Mouse (Mus musculus): Measurements from ENCODE around the gene Tmc6. TPM values are rescaled to one million over a fixed set of nuclear protein-coding genes. Genes with fewer than 3 reads are reported as not detected.

Gene Tmc6
- polyA plus RNA-seq, 2 experiments from 2014 or later, result 88.2 to 107 TPM

- no peak for ATAC-seq
Measured at GRCm38 (mm10) chr11:117749414-117749813, 32.6 kb downstream of the Tmc6 start.

DNA sequence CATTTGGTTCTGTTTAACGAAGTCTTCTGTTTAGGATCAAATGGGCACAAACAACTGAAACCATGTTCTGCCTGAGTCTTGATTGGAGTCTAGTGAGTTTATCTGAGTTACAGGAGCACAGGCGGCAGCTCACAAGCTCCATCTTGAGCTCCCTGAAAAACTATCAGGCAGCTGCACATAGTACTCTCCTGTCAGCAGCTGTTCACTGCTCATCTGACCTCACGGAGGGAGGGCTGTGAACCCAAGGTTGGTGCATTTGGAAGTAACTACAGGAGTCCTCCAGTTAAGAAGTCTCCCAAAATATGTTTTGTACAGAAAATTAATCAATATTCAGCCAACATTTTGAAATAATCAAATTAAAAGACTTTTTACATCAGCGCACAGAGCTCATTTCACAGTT is 33.4 kb downstream of the Tmc6 start:
- no peak for ATAC-seq

GRCm38 (mm10) chr11:117743454-117744030 is 38.5 kb downstream of the Tmc6 start:
- no peak for ATAC-seq

DNA sequence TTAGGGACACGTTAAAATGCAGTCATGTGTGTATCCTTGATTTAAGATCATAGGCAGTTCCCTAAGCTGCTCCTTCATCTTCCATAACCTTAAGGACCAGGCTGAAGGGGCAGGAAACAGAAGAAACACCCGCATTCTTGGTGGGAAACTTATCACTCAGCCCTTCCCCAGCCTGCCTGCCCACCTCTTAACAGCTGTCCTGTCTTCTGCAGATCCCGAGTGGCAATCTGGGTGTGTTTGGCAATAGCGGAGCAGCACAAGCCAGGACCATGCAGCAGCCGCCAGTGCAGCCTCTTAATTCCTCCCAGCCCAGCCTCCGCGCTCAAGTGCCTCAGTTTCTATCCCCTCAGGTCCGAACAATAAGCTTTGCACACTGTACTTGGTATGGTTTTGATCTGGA is 39.3 kb downstream of the Tmc6 start:
- no peak for ATAC-seq

DNA sequence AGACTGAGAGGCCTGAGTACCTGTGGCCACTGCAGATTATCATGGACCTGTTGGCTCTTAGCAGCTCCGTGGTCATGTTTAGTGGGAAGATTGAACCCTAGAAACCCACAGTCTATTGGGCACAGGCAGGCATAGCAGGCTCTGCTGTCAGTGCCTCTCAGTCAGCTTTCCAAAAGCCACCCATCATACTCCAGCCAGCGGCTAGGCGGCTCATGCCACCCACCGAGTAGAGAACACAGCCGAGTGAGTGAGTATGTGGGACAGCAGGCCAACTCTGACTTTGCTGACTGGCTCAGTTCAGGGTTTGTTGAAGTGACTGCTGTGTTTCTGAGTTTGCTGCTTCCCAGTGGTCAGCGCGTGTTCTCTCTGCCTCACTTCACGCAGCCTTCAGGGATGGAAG is 39.8 kb downstream of the Tmc6 start:
- ATAC-seq, result no peak

DNA sequence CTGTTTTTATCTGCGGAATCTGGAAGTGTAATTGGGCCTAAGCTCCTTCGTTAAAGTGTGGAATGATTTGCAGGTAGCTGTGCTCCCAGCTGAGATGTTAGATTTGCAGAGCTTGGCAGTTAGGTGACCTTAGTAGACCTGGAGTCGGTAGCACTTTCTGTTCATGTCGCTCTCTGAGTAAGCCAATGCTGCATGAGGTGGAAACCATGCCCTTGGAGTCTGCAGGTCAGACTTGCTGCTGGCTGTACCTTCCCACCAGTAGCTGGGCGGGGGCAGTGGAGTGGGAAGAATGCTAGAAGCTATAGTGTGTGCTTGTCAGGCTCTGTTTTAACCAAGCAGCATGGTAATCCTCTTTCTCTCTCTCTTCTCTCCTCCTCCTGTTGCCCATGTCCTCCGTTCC is 40.9 kb downstream of the Tmc6 start:
- ATAC-seq, result no peak

- no peak for ATAC-seq
Measured at GRCm38 (mm10) chr11:117738123-117738522, 43.9 kb downstream of the Tmc6 start.

GRCm38 (mm10) chr11:117736037-117736689 is 45.8 kb downstream of the Tmc6 start:
- no peak for ATAC-seq

DNA sequence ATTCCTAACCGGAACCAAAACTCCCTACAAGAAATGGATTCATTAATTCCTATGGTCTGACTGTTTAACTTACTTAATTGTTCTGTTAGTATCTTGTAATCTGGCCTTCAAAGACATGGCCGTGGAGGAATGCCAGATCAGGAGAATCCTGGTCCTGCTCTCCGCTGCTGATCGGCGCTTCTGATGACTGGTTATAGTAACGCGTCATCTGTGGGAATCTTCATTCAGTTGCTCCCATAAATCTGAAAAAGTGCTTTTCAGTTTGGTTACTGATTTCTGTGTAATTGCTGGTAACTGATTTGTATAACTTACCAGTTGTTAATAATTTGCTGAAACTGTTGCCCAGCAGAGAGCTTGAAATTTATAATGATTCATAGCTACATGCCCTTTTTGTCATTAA is 50.5 kb downstream of the Tmc6 start:
- no peak for ATAC-seq

DNA sequence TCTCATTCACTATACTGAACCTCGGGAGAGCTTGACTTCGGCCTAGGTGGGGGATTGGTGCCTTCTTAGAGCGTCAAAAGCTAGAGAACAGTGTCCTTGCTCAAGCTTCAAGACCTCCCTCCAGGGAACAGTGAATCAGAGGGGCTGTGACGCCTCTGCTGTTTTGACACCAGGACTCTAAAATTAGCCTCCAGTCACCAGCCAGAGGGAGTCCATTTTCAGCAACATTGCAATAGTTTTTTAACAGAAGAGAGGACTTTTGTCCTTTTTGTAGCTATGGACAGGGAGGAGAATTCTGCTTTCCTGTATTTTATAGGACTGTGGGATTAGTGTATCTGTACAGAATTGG is 51.5 kb downstream of the Tmc6 start:
- ATAC-seq, result no peak

GRCm38 (mm10) chr11:117729798-117730489 is 52.1 kb downstream of the Tmc6 start:
- ATAC-seq, result no peak

DNA sequence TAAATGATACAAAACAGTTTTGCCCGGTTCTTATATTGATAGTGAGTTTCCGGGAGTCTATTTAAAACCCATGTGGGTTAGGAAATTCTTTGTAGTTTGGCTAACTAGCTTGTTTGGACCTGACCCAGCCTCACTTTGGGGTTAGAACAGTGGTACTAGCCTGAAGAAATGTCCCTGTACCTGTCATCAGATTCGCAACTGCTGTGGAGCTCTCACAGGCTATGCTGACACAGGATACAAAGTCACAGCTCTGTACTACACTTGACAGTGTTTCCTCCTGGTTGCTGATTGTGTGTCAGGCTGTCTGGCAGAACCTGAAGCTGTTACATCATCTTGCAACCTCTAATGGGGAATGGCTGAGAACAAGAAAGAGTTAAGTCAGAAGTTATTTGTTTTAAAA is 52.7 kb downstream of the Tmc6 start:
- ATAC-seq, result no peak

- ATAC-seq, result no peak
Measured at GRCm38 (mm10) chr11:117728841-117729240, 53.2 kb downstream of the Tmc6 start.

- no peak for ATAC-seq
Measured at GRCm38 (mm10) chr11:117728245-117728644, 53.8 kb downstream of the Tmc6 start.

DNA sequence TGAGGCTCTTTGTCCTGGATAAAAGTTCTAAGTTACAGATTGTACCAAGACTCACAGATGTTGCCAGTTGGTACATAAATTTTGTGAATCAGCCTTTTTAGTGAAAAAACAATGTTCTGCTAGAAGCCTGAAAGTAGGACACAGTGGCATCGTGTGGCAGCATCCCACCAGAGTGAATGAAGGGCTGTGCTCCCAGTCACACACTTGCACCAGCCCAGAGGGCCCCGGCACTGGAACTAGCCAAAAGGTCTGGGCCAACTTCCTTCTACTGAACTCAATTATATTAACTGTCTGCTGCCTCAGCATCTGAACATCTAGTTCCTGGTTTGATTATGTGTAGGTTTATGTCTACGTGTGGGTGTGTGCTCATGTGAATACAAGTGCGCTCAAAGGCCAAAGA is 55.0 kb downstream of the Tmc6 start:
- no peak for ATAC-seq

- no peak for ATAC-seq
Measured at GRCm38 (mm10) chr11:117724604-117725301, 57.2 kb downstream of the Tmc6 start.

DNA sequence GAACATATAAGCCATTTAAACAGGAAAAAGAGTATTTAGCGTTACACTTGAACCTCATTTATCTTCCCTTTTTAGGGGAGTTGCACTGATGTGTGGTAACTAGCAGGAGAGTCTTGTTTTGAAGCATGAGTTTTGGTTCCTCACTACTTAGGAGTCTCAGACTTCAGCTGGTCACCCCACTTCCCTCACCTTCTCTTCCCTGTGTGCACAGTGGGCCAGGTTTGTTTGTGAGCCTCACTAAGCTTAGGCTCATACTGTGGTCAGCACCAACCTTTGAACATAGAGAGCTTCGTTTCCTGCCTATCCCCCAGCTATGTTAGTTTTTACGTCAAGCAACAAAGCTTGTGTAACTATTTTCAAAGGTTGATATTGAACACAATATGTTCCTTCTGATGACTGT is 63.2 kb downstream of the Tmc6 start:
- no peak for ATAC-seq

Other genes starting within 250 kb of the Tmc6 start
- 10 to 100 TPM; 14.3 to 16.8 TPM for gene Tnrc6c, start 127.9 kb downstream of the Tmc6 start, polyA plus RNA-seq (2017; shearing (Covaris generic))
- 10 to 100 TPM; 26.8 to 45.3 TPM for gene Tmc8, start 122 bp downstream of the Tmc6 start, polyA plus RNA-seq (2017; shearing (Covaris generic))
- gene 6030468B19Rik, start 15.5 kb upstream of the Tmc6 start, polyA plus RNA-seq (2017; shearing (Covaris generic)), result 1 to 10 TPM; 1.3 to 1.9 TPM
- gene Gm20708, start 27.5 kb upstream of the Tmc6 start, polyA plus RNA-seq (2017; shearing (Covaris generic)), result 1 to 10 TPM; 3.8 to 5.6 TPM
- 100 to 1,000 TPM in 1 of 2 experiments, 10 to 100 TPM in 1; 76.0 to 131 TPM for gene Syngr2, start 27.5 kb upstream of the Tmc6 start, polyA plus RNA-seq (2017; shearing (Covaris generic))
- 10 to 100 TPM; 23.5 to 24.7 TPM for gene Afmid, start 43.7 kb upstream of the Tmc6 start, polyA plus RNA-seq (2017; shearing (Covaris generic))
- gene Tk1, start 43.9 kb upstream of the Tmc6 start, polyA plus RNA-seq (2017; shearing (Covaris generic)), result 10 to 100 TPM; 52.4 to 88.7 TPM
- gene Birc5, start 67.1 kb upstream of the Tmc6 start, polyA plus RNA-seq (2017; shearing (Covaris generic)), result 100 to 1,000 TPM in 1 of 2 experiments, 10 to 100 TPM in 1; 88.3 to 110 TPM
- not detected for gene Tmem235, start 78.6 kb upstream of the Tmc6 start, polyA plus RNA-seq (2017; shearing (Covaris generic))
- 10 to 100 TPM; 12.8 to 17.7 TPM for gene Tha1, start 91.3 kb upstream of the Tmc6 start, polyA plus RNA-seq (2017; shearing (Covaris generic))
- gene Socs3, start 187.8 kb upstream of the Tmc6 start, polyA plus RNA-seq (2017; shearing (Covaris generic)), result 10 to 100 TPM; 42.5 to 43.1 TPM
- 10 to 100 TPM; 34.6 to 38.3 TPM for gene Pgs1, start 204.1 kb upstream of the Tmc6 start, polyA plus RNA-seq (2017; shearing (Covaris generic))